9 mouse cellular contexts compared by ENCODE assay signal in the genomic region with DNA sequence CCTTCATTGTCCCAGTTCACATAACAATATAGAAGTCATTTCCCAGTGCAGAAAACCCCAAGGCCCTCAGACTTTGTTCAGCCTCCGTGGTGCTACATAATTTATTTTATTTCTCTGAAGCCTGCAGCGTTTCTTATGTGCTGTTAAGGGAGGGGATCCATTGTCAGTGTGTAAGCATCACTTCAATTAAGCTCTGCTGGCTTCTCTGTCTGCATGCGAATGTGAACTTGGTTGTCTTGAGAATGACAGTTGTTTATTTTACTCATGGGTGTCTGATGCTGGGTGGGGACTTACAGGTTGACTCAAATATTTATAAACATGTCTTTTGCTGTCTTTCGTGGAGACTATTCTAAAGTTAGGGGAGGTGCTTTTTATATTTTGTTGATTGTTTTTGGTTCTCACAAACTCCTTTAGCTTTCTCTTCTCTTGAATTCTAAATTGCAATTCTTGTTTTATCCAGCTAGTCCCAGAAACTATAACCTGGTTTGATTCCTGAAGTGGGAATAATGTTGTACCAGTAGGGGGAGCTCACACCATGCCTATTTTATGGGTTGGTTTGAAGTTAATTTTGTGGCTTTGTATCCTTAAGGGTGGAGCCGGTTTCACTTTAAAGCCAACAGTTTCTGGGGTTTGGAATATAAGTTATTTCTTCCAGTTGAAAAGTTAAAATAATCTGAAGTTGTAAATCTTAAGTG.
A peak's percentile ranks its signal among the peaks of the same experiment; 100 is the strongest.
DNase-seq lines count a peak whose midpoint lies in the region; ATAC-seq and TF ChIP-seq lines count a peak whose summit lies in the region.
"Had no signal": no experiment of that assay in that cellular context is flagged by ENCODE, and none has a peak within 500 bp of the region (broad histone marks: within the 10 kb centered on the region; RNA-seq: fewer than 3 reads in every experiment).

No protein-coding gene starts in this region.

- H3K27ac ChIP-seq in gastrocnemius, adult 2 months = peak overlapping the region; percentile 64
- no peak overlapping the region for H3K27ac ChIP-seq in intestine, embryonic 15.5 days
- H3K27ac ChIP-seq in neural tube, embryonic 13.5 days (replicated peaks) = peak overlapping the region; percentile 46
- H3K27ac ChIP-seq: hindbrain, embryonic 15.5 days had no signal

- H3ac ChIP-seq in C2C12 (ENCODE audit: control insufficient read depth, insufficient read length, low read depth) = no peak overlapping the region

- WGBS in intestine, embryonic 15.5 days = 27% methylated on average over 5 of the region's 5 CpGs
- WGBS in neural tube, embryonic 13.5 days = 21% methylated on average over 5 of the region's 5 CpGs

- H3K4me2 ChIP-seq in intestine, embryonic 15.5 days (replicated peaks) = no peak overlapping the region
- H3K4me2 ChIP-seq in neural tube, embryonic 13.5 days = no peak overlapping the region
- H3K4me2 ChIP-seq: hindbrain, embryonic 15.5 days had no signal

- no peaks in the 10 kb centered on the region for H3K9me3 ChIP-seq in intestine, embryonic 15.5 days
- H3K9me3 ChIP-seq in neural tube, embryonic 13.5 days = no peaks in the 10 kb centered on the region
- H3K9me3 ChIP-seq: hindbrain, embryonic 15.5 days had no signal

- H3K36me3 ChIP-seq in C2C12 (ENCODE audit: control insufficient read depth, insufficient read depth) = no peaks in the 10 kb centered on the region
- no peaks in the 10 kb centered on the region for H3K36me3 ChIP-seq in intestine, embryonic 15.5 days
- H3K36me3 ChIP-seq in neural tube, embryonic 13.5 days = 0 out of 2 replicates have a peak, but pooled peaks cover 6% of the 10 kb centered on the region
- H3K36me3 ChIP-seq: hindbrain, embryonic 15.5 days had no signal

- H3K79me2 ChIP-seq in C2C12 (ENCODE audit: control insufficient read depth, insufficient read depth) = no peaks in the 10 kb centered on the region

- peak; percentile 33 for DNase-seq in R1 (ENCODE audit: low read depth, low spot score)
- DNase-seq in cerebellum, postnatal 36 days = peak; percentile 21 to 75
- DNase-seq in gastrocnemius, adult 2 months = peak; percentile 30
- peak; percentile 81 to 86 for DNase-seq in left cerebral cortex, postnatal 14 days (ENCODE audit: low spot score in 2 of 2)

- no peaks in the 10 kb centered on the region for H3K79me3 ChIP-seq in C2C12 (ENCODE audit: low read depth)

- H3K27me3 ChIP-seq in C2C12 (ENCODE audit: control insufficient read depth, insufficient read depth, insufficient read length) = no peaks in the 10 kb centered on the region
- no peaks in the 10 kb centered on the region for H3K27me3 ChIP-seq in intestine, embryonic 15.5 days (replicated peaks)
- H3K27me3 ChIP-seq in neural tube, embryonic 13.5 days = no peaks in the 10 kb centered on the region
- H3K27me3 ChIP-seq: hindbrain, embryonic 15.5 days had no signal

- ATAC-seq in intestine, embryonic 15.5 days = 0 out of 2 replicates have a peak, but pooled peaks have one; percentile 58
- peak; percentile 58; the same call in 1 of the 2 replicates for ATAC-seq in neural tube, embryonic 13.5 days (ENCODE audit: low read depth)
- ATAC-seq in erythroblast, adult 5-6 weeks (replicated peaks; ENCODE audit: low FRiP score, poor library complexity, severe bottlenecking) = no peak

- H3K4me3 ChIP-seq in C2C12 (ENCODE audit: insufficient read depth, poor library complexity, severe bottlenecking) = no peak overlapping the region
- peak overlapping the region; percentile 56 for H3K4me3 ChIP-seq in gastrocnemius, adult 2 months
- no peak overlapping the region for H3K4me3 ChIP-seq in intestine, embryonic 15.5 days (replicated peaks)
- no peak overlapping the region for H3K4me3 ChIP-seq in neural tube, embryonic 13.5 days
- H3K4me3 ChIP-seq: hindbrain, embryonic 15.5 days had no signal

- H3K9ac ChIP-seq in intestine, embryonic 15.5 days = no peak overlapping the region
- no peak overlapping the region for H3K9ac ChIP-seq in neural tube, embryonic 13.5 days
- H3K9ac ChIP-seq: hindbrain, embryonic 15.5 days had no signal

- TF ChIP-seq CTCF in C2C12 (IDR thresholded peaks at IDR 0.05; ENCODE audit: control insufficient read depth, insufficient read depth, insufficient read length) = peak; percentile 10
- peak; percentile 88 for TF ChIP-seq CTCF in gastrocnemius, adult 2 months (IDR thresholded peaks at IDR 0.05)

- intact Hi-C loops in gastrocnemius, adult 2 months (cut with DNase I) = loop anchor here (1.0 to 10.0 kb wide), 4 partner anchors 183 to 633 kb away; no protein-coding TSS in a partner anchor
- intact Hi-C loops in left cerebral cortex, postnatal 14 days (cut with DNase I) = loop anchor here (1.0 to 10.0 kb wide), 3 partner anchors 303 to 635 kb away; no protein-coding TSS in a partner anchor

- H3K4me1 ChIP-seq in intestine, embryonic 15.5 days (replicated peaks) = no peaks in the 10 kb centered on the region
- H3K4me1 ChIP-seq in neural tube, embryonic 13.5 days (replicated peaks) = peaks cover 33% of the 10 kb centered on the region
- H3K4me1 ChIP-seq: hindbrain, embryonic 15.5 days had no signal

TF ChIP-seq in C2C12, 6 proteins besides CTCF, POLR2A, EP300 and RAD21:
- TF ChIP-seq MYOG (IDR thresholded peaks at IDR 0.05; ENCODE audit: control insufficient read depth, extremely low read depth, insufficient read length) (no peak), FOSL1 (IDR thresholded peaks at IDR 0.05; ENCODE audit: insufficient read depth, low read length, poor library complexity, severe bottlenecking) (no peak), CEBPB (IDR thresholded peaks at IDR 0.05; ENCODE audit: low read depth) (no peak), MYOD1 (IDR thresholded peaks at IDR 0.05; ENCODE audit: control insufficient read depth, insufficient read length, low read depth) (no peak), USF1 (IDR thresholded peaks at IDR 0.05; ENCODE audit: low read depth) (no peak), MAX (IDR thresholded peaks at IDR 0.05) (no peak)

Comparison
In these comparisons a context has a peak if more than half of its experiments do, and no peak if none do; other contexts are left out.
1. DNase-seq: peak in every context shown above with its lines; median percentile 84 in left cerebral cortex, postnatal 14 days; 48 in cerebellum, postnatal 36 days; 33 in R1; 30 in gastrocnemius, adult 2 months.